Mouse (Mus musculus): ENCODE results near the gene Nampt.

GRCm38 (mm10) chr12:32856707-32857511 lies 37.6 kb downstream of the Nampt start:
- TF ChIP-seq CTCF (IDR thresholded peaks at IDR 0.05; ENCODE audit: borderline replicate concordance, insufficient read depth, low read length) (no peak), POLR2A (IDR thresholded peaks at IDR 0.05; ENCODE audit: low read depth, low read length) (no peak)

All from embryonic fibroblast, embryonic 13.5 days (primary cell).